Mouse (Mus musculus): ENCODE data around the gene Lig1. TPM values are rescaled to one million over a fixed set of nuclear protein-coding genes. Genes with fewer than 3 reads are reported as not detected.

Gene Lig1
- polyA plus RNA-seq, 1 experiment from 2014 or later = 30.0 TPM

DNA sequence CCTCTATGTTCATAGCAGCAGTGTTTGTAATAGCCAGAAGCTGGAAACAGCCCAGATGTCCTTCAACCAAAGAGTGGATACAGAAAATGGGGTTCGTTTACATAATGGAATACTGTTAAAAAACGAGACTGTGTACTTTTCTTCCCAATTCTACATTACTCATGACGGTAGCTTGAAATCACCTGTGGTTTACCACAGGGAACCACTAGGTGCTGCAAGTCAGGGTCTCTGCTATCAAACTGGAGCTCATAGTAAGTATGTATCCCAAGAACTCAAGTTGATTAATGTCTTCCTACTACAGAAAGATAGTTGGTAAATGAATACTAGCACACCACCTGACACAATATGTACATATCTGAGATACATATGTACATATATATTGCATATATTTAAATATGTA lies 44.3 kb downstream of the Lig1 start:
- WGBS = 86% methylated on average over 3 of the region's 3 CpGs
- ATAC-seq = no peak
- TF ChIP-seq CTCF (IDR thresholded peaks at IDR 0.05; ENCODE audit: low read depth) = no peak
- Histone ChIP-seq H3K4me2 (replicated peaks; ENCODE audit: low read depth) (no peak overlapping the region), H3K27me3 (replicated peaks; ENCODE audit: control insufficient read depth, insufficient read depth, low read length) (no peaks in the 10 kb centered on the region), H3K9ac (ENCODE audit: low read depth, low read length) (no peak overlapping the region), H3K4me1 (replicated peaks; ENCODE audit: control insufficient read depth, insufficient read depth, low read length) (no peaks in the 10 kb centered on the region), H3K27ac (ENCODE audit: low read depth, low read length) (no peak overlapping the region), H3K36me3 (ENCODE audit: control insufficient read depth, insufficient read depth) (no peaks in the 10 kb centered on the region), H3K9me3 (ENCODE audit: control insufficient read depth) (no peaks in the 10 kb centered on the region), H3K4me3 (ENCODE audit: low read depth, low read length) (no peak overlapping the region)

DNA sequence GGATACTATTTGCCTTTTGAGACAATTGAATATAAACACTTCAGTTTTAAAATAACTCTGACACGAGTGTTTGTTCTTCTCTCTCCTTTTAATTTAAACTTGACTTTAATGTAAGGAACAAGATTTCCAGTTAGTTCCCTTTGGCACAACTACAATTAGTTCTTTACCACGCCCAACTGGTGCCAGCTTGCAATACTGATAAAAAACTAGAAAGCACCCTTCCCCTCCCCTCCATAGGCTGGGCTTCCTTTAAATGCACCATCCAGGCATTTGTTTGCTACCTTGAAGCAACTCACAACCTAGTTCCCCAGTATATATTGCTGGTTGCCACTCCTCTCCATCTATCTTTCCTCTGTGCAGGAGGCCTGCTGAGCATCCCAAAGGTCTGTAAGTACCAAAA lies 47.2 kb downstream of the Lig1 start, which contains the start of gene Pla2g4c:
Gene Pla2g4c (plus strand): TSS at position 340 of the 400 bp plus-strand sequence.
- TF ChIP-seq CTCF (IDR thresholded peaks at IDR 0.05; ENCODE audit: low read depth) = no peak
- ATAC-seq = no peak
- no peaks in the 10 kb centered on the region for H3K4me1 ChIP-seq (replicated peaks; ENCODE audit: control insufficient read depth, insufficient read depth, low read length)
- no peaks in the 10 kb centered on the region for H3K9me3 ChIP-seq (ENCODE audit: control insufficient read depth)
- no peak within 1 kb of the TSS for H3K27ac ChIP-seq (ENCODE audit: low read depth, low read length)
- no peak within 1 kb of the TSS for H3K4me3 ChIP-seq (ENCODE audit: low read depth, low read length)
- no peaks in the 10 kb centered on the region for H3K36me3 ChIP-seq (ENCODE audit: control insufficient read depth, insufficient read depth)
- 63% methylated on average over 2 of the region's 2 CpGs for WGBS
- H3K4me2 ChIP-seq (replicated peaks; ENCODE audit: low read depth) = no peak within 1 kb of the TSS
- H3K27me3 ChIP-seq (replicated peaks; ENCODE audit: control insufficient read depth, insufficient read depth, low read length) = no peaks in the 10 kb centered on the region
- no peak within 1 kb of the TSS for H3K9ac ChIP-seq (ENCODE audit: low read depth, low read length)

- no peaks in the 10 kb centered on the region for H3K9me3 ChIP-seq (ENCODE audit: control insufficient read depth)
- no peak for ATAC-seq
- H3K4me3 ChIP-seq (ENCODE audit: low read depth, low read length) = no peak overlapping the region
- H3K27me3 ChIP-seq (replicated peaks; ENCODE audit: control insufficient read depth, insufficient read depth, low read length) = no peaks in the 10 kb centered on the region
- no peaks in the 10 kb centered on the region for H3K4me1 ChIP-seq (replicated peaks; ENCODE audit: control insufficient read depth, insufficient read depth, low read length)
- no peak for TF ChIP-seq CTCF (IDR thresholded peaks at IDR 0.05; ENCODE audit: low read depth)
- H3K4me2 ChIP-seq (replicated peaks; ENCODE audit: low read depth) = no peak overlapping the region
- H3K27ac ChIP-seq (ENCODE audit: low read depth, low read length) = no peak overlapping the region
- no peak overlapping the region for H3K9ac ChIP-seq (ENCODE audit: low read depth, low read length)
- H3K36me3 ChIP-seq (ENCODE audit: control insufficient read depth, insufficient read depth) = no peaks in the 10 kb centered on the region
- WGBS = 94% methylated on average over 2 of the region's 2 CpGs
Measured at GRCm38 (mm10) chr7:13330575-13330974, 53.5 kb downstream of the Lig1 start.

DNA sequence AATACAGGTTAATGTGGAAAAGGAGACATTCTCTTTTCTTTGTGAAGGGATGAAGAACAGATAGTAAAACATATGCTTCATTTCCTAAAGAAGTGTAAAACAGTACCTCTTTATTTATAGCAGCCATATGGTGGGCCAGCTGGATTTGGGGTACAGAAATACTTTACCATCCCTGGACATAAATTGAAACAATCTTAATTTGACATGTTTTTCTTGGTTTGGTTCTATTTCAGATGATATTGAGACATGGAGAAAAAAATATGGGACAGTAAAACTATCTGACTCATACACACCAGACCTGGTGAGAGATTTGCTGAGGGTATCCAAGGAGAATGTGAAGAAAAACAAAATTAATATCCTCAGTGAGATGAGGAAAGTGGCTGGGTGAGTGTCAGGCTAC lies 78.9 kb downstream of the Lig1 start:
- Histone ChIP-seq H3K9me3 (ENCODE audit: control insufficient read depth) (no peaks in the 10 kb centered on the region), H3K27me3 (replicated peaks; ENCODE audit: control insufficient read depth, insufficient read depth, low read length) (no peaks in the 10 kb centered on the region), H3K27ac (ENCODE audit: low read depth, low read length) (no peak overlapping the region), H3K9ac (ENCODE audit: low read depth, low read length) (no peak overlapping the region), H3K36me3 (ENCODE audit: control insufficient read depth, insufficient read depth) (no peaks in the 10 kb centered on the region), H3K4me2 (replicated peaks; ENCODE audit: low read depth) (no peak overlapping the region), H3K4me3 (ENCODE audit: low read depth, low read length) (no peak overlapping the region), H3K4me1 (replicated peaks; ENCODE audit: control insufficient read depth, insufficient read depth, low read length) (no peaks in the 10 kb centered on the region)
- ATAC-seq = no peak
- no peak for TF ChIP-seq CTCF (IDR thresholded peaks at IDR 0.05; ENCODE audit: low read depth)

Other genes with a start within 250 kb of the Lig1 start
- gene Chmp2a, start 242.5 kb upstream of the Lig1 start, polyA plus RNA-seq (2015; fragmentation: Nextera tagmentation; extraction: Ambion mirVana) = 323 and 329 TPM in 2 replicates
- 96.8 and 107 TPM in 2 replicates for gene Ube2m, start 239.0 kb upstream of the Lig1 start, polyA plus RNA-seq (2015; fragmentation: Nextera tagmentation; extraction: Ambion mirVana)
- 0.83 and 1.1 TPM in 2 replicates for gene Mzf1, start 222.5 kb upstream of the Lig1 start, polyA plus RNA-seq (2015; fragmentation: Nextera tagmentation; extraction: Ambion mirVana)
- not detected in 2 replicates for gene Vmn1r85, start 182.1 kb upstream of the Lig1 start, polyA plus RNA-seq (2015; fragmentation: Nextera tagmentation; extraction: Ambion mirVana)
- gene Vmn1r86, start 157.4 kb upstream of the Lig1 start, polyA plus RNA-seq (2015; fragmentation: Nextera tagmentation; extraction: Ambion mirVana) = not detected in 2 replicates
- gene Vmn1r87, start 137.1 kb upstream of the Lig1 start, polyA plus RNA-seq (2015; fragmentation: Nextera tagmentation; extraction: Ambion mirVana) = not detected in 2 replicates
- gene Vmn1r88, start 117.7 kb upstream of the Lig1 start, polyA plus RNA-seq (2015; fragmentation: Nextera tagmentation; extraction: Ambion mirVana) = not detected in 2 replicates
- not detected in 2 replicates for gene Vmn1r89, start 64.3 kb upstream of the Lig1 start, polyA plus RNA-seq (2015; fragmentation: Nextera tagmentation; extraction: Ambion mirVana)
- 1.6 and 1.9 TPM in 2 replicates for gene Zswim9, start 1.4 kb downstream of the Lig1 start, polyA plus RNA-seq (2015; fragmentation: Nextera tagmentation; extraction: Ambion mirVana)
- 0.20 and 0.21 TPM in 2 replicates for gene Pla2g4c, start 47.4 kb downstream of the Lig1 start, polyA plus RNA-seq (2015; fragmentation: Nextera tagmentation; extraction: Ambion mirVana)
- not detected in 2 replicates for gene Cabp5, start 120.8 kb downstream of the Lig1 start, polyA plus RNA-seq (2015; fragmentation: Nextera tagmentation; extraction: Ambion mirVana)
- gene Bsph1, start 173.6 kb downstream of the Lig1 start, polyA plus RNA-seq (2015; fragmentation: Nextera tagmentation; extraction: Ambion mirVana) = not detected in 2 replicates